Mouse (Mus musculus): ENCODE results near the gene Ptov1. TPM values are rescaled to one million over a fixed set of nuclear protein-coding genes. Genes with fewer than 3 reads are reported as not detected.

Gene Ptov1
- total and polyA plus RNA-seq, 3 experiments = 46.4 to 168 TPM; not detected in 1

DNA sequence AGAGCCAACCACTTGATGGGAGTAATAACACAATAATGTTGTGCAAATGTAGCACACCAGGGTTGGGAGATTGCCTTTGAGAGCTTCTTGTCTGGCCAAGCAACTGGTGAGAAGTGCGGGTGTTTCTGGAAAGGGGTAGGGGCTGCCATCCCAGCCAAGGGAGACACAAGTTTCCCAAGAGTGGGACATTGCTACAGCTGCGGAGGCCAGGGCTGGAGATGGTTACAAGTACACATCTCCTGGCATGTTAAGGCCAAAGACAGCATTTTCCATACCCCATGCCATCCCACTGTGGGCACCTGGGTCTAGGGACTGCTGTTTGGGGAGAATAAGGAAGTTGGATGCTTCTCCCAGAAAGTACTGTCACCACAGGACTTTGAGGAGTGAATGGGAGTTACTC, 16.5 kb downstream of the Ptov1 start:
- Histone ChIP-seq H3K27me3 (ENCODE audit: control insufficient read depth in 1 of 2, insufficient read depth in 2 of 2, low read length in 2 of 2) (no peaks in the 10 kb centered on the region), H3K4me1 (ENCODE audit: control insufficient read depth in 1 of 2, insufficient read depth in 2 of 2, low read length in 2 of 2) (peaks cover 5 to 27% of the 10 kb centered on the region in 2 experiments), H3K9me3 (replicated peaks; ENCODE audit: insufficient read depth, low read length) (no peaks in the 10 kb centered on the region), H3K36me3 (ENCODE audit: control insufficient read depth in 1 of 2, insufficient read depth in 2 of 2, low read length in 2 of 2) (peaks cover 0 to 20% of the 10 kb centered on the region in 2 experiments; a peak in 2 of 4 replicates), H3K79me2 (ENCODE audit: control insufficient read depth, insufficient read depth, low read length, poor library complexity) (peaks cover 29% of the 10 kb centered on the region), H3K9ac (ENCODE audit: control insufficient read depth, low read depth, low read length, poor library complexity, severe bottlenecking) (no peak overlapping the region), H3K27ac (ENCODE audit: control insufficient read depth, low read depth, low read length) (no peak overlapping the region), H3K4me3 (ENCODE audit: control insufficient read depth in 1 of 2, insufficient read depth in 1 of 2, low read depth in 2 of 2, low read length in 2 of 2) (no peak overlapping the region)
- TF ChIP-seq MEF2A (IDR thresholded peaks at IDR 0.05; ENCODE audit: extremely low read depth, insufficient replicate concordance, low read depth, low read length, poor library complexity, severe bottlenecking) (no peak), ZC3H11A (IDR thresholded peaks at IDR 0.05; ENCODE audit: low read depth, low read length) (no peak), GATA1 (IDR thresholded peaks at IDR 0.05; ENCODE audit: low read depth, low read length) (no peak)
- DNase-seq (ENCODE audit: low read depth, low spot score) = no peak

DNA sequence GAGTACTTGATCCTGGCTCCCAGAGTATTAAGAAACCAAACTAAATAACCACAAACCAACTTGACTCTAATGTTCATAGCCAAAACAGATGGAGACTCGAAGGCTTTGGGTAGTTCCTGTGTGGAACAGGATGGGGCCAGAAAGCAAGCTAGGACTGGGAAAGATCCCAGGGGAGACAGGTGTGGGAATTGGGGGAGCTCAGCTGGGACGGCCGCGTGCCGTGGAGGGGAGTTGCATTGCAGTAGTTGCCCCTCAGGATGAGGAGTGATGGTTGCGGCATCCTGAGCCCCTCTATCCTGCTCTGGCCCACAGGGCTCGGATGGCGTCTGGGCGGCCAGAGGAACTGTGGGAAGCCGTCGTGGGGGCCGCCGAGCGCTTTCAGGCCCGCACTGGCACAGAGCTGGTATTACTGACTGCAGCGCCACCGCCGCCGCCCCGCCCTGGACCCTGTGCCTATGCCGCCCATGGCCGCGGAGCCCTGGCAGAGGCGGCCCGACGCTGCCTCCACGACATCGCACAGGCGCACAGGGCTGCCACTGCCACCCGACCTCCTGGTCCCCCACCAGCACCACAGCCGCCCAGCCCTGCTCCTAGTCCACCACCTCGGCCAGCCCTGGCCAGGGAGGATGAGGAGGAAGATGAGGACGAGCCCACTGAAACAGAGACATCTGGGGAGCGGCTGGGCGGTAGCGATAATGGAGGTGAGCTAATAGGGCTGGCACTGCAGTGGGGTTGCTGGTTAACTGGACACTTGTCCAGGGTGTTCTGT, 17.1 kb downstream of the Ptov1 start:
- DNase-seq (ENCODE audit: low read depth, low spot score) = no peak
- no peaks in the 10 kb centered on the region for H3K27me3 ChIP-seq (ENCODE audit: control insufficient read depth in 1 of 2, insufficient read depth in 2 of 2, low read length in 2 of 2)
- H3K79me2 ChIP-seq (ENCODE audit: control insufficient read depth, insufficient read depth, low read length, poor library complexity) = peaks cover 30% of the 10 kb centered on the region
- TF ChIP-seq CTCF (IDR thresholded peaks at IDR 0.05 in 2 of 3, conservative IDR thresholded peaks at IDR 0.05 in 1 of 3; ENCODE audit: control insufficient read depth in 1 of 3, insufficient read depth in 1 of 3, low read depth in 2 of 3, low read length in 3 of 3, poor library complexity in 1 of 3, severe bottlenecking in 1 of 3) = no peak
- TF ChIP-seq GATA1 (IDR thresholded peaks at IDR 0.05; ENCODE audit: low read depth, low read length) = no peak
- no peak for TF ChIP-seq CHD1 (IDR thresholded peaks at IDR 0.05; ENCODE audit: low read depth, low read length)
- TF ChIP-seq SIN3A (IDR thresholded peaks at IDR 0.05; ENCODE audit: low read length) = no peak
- TF ChIP-seq RCOR1 (IDR thresholded peaks at IDR 0.05; ENCODE audit: low read depth, low read length) = no peak
- TF ChIP-seq MYC (IDR thresholded peaks at IDR 0.05; ENCODE audit: low read depth, low read length) = no peak
- no peak for TF ChIP-seq ZC3H11A (IDR thresholded peaks at IDR 0.05; ENCODE audit: low read depth, low read length)
- no peak for TF ChIP-seq MYB (IDR thresholded peaks at IDR 0.05; ENCODE audit: low read depth, low read length)
- H3K36me3 ChIP-seq (ENCODE audit: control insufficient read depth in 1 of 2, insufficient read depth in 2 of 2, low read length in 2 of 2) = peaks cover 0 to 20% of the 10 kb centered on the region in 2 experiments; a peak in 2 of 4 replicates
- H3K4me3 ChIP-seq (ENCODE audit: control insufficient read depth in 1 of 2, insufficient read depth in 1 of 2, low read depth in 2 of 2, low read length in 2 of 2) = no peak overlapping the region
- peaks cover 5 to 29% of the 10 kb centered on the region in 2 experiments for H3K4me1 ChIP-seq (ENCODE audit: control insufficient read depth in 1 of 2, insufficient read depth in 2 of 2, low read length in 2 of 2)
- no peak overlapping the region for H3K9ac ChIP-seq (ENCODE audit: control insufficient read depth, low read depth, low read length, poor library complexity, severe bottlenecking)
- H3K9me3 ChIP-seq (replicated peaks; ENCODE audit: insufficient read depth, low read length) = no peaks in the 10 kb centered on the region
- H3K27ac ChIP-seq (ENCODE audit: control insufficient read depth, low read depth, low read length) = no peak overlapping the region

- TF ChIP-seq RAD21 (IDR thresholded peaks at IDR 0.05; ENCODE audit: low read depth, low read length) = no peak
- TF ChIP-seq NRF1 (IDR thresholded peaks at IDR 0.05; ENCODE audit: insufficient read depth, low read depth, low read length, poor library complexity, severe bottlenecking) = no peak
- no peak for TF ChIP-seq MAX (IDR thresholded peaks at IDR 0.05; ENCODE audit: low read length)
- no peak for TF ChIP-seq MYB (IDR thresholded peaks at IDR 0.05; ENCODE audit: low read depth, low read length)
- TF ChIP-seq POLR2AphosphoS2 (IDR thresholded peaks at IDR 0.05; ENCODE audit: low read length) = no peak
- TF ChIP-seq HCFC1 (IDR thresholded peaks at IDR 0.05; ENCODE audit: low read depth, low read length) = no peak
- TF ChIP-seq CTCF (IDR thresholded peaks at IDR 0.05 in 2 of 3, conservative IDR thresholded peaks at IDR 0.05 in 1 of 3; ENCODE audit: control insufficient read depth in 1 of 3, insufficient read depth in 1 of 3, low read depth in 2 of 3, low read length in 3 of 3, poor library complexity in 1 of 3, severe bottlenecking in 1 of 3) = no peak
- no peak for TF ChIP-seq ZNF384 (IDR thresholded peaks at IDR 0.05; ENCODE audit: low read depth, low read length)
- TF ChIP-seq ZKSCAN1 (IDR thresholded peaks at IDR 0.05; ENCODE audit: low read depth, low read length) = no peak
- no peak for TF ChIP-seq ZMIZ1 (IDR thresholded peaks at IDR 0.05; ENCODE audit: low read depth, low read length)
- no peak for TF ChIP-seq MAFK (IDR thresholded peaks at IDR 0.05; ENCODE audit: borderline replicate concordance, low read depth, low read length)
- no peak for TF ChIP-seq GABPA (IDR thresholded peaks at IDR 0.05; ENCODE audit: low read depth, low read length)
- no peak for TF ChIP-seq USF1 (IDR thresholded peaks at IDR 0.05; ENCODE audit: low read depth, low read length)
- no peak for TF ChIP-seq ETS1 (IDR thresholded peaks at IDR 0.05; ENCODE audit: low read depth, low read length)
- no peak for TF ChIP-seq ZC3H11A (IDR thresholded peaks at IDR 0.05; ENCODE audit: low read depth, low read length)
- no peak for TF ChIP-seq POLR2A (IDR thresholded peaks at IDR 0.05; ENCODE audit: control insufficient read depth in 1 of 2, insufficient read depth in 1 of 2, low read depth in 1 of 2, low read length in 2 of 2, poor library complexity in 1 of 2)
- peaks cover 28% of the 10 kb centered on the region for H3K79me2 ChIP-seq (ENCODE audit: control insufficient read depth, insufficient read depth, low read length, poor library complexity)
- no peak for DNase-seq (ENCODE audit: low read depth, low spot score)
- no peak overlapping the region for H3K9ac ChIP-seq (ENCODE audit: control insufficient read depth, low read depth, low read length, poor library complexity, severe bottlenecking)
- H3K36me3 ChIP-seq (ENCODE audit: control insufficient read depth in 1 of 2, insufficient read depth in 2 of 2, low read length in 2 of 2) = peaks cover 0 to 20% of the 10 kb centered on the region in 2 experiments; a peak in 2 of 4 replicates
- H3K27ac ChIP-seq (ENCODE audit: control insufficient read depth, low read depth, low read length) = no peak overlapping the region
- peaks cover 5 to 29% of the 10 kb centered on the region in 2 experiments for H3K4me1 ChIP-seq (ENCODE audit: control insufficient read depth in 1 of 2, insufficient read depth in 2 of 2, low read length in 2 of 2)
- H3K4me3 ChIP-seq (ENCODE audit: control insufficient read depth in 1 of 2, insufficient read depth in 1 of 2, low read depth in 2 of 2, low read length in 2 of 2) = no peak overlapping the region
- no peaks in the 10 kb centered on the region for H3K9me3 ChIP-seq (replicated peaks; ENCODE audit: insufficient read depth, low read length)
- no peaks in the 10 kb centered on the region for H3K27me3 ChIP-seq (ENCODE audit: control insufficient read depth in 1 of 2, insufficient read depth in 2 of 2, low read length in 2 of 2)
Measured at GRCm38 (mm10) chr7:44851625-44852234, 17.9 kb downstream of the Ptov1 start.
